Mouse (Mus musculus) lung, embryonic 15.5 days (tissue): ENCODE measurements around the gene Dnah14. TPM values are rescaled to one million over a fixed set of nuclear protein-coding genes. Genes with fewer than 3 reads are reported as not detected.

ENCODE experiments used
- polyA plus RNA-seq: library from polyadenylated mRNA; unstranded; fragments of >200 nt; fragmentation: Nextera tagmentation; extraction: Ambion mirVana; gene quantifications from 2 replicates; pipeline ENCODE4 v1.2.1, GENCODE M21; 2015

Gene Dnah14
- polyA plus RNA-seq, 1 experiment from 2014 or later, result 1.3 TPM

Other genes starting within 250 kb of the Dnah14 start
- 0.18 and 0.27 TPM in 2 replicates for gene Cnih3, start 223.9 kb upstream of the Dnah14 start, polyA plus RNA-seq
- 0.31 and 0.44 TPM in 2 replicates for gene Ccdc121, start 65.1 kb upstream of the Dnah14 start, polyA plus RNA-seq